Mouse (Mus musculus): ENCODE results near the gene Pafah2. TPM values are rescaled to one million over a fixed set of nuclear protein-coding genes. Genes with fewer than 3 reads are reported as not detected.
"Not testable (repeated sequence)": the region's sequence is repeated elsewhere in the genome, so short reads cannot be mapped to it uniquely, and the experiment has no call there.

Gene Pafah2
- polyA plus RNA-seq, 1 experiment: 8.9 TPM

DNA sequence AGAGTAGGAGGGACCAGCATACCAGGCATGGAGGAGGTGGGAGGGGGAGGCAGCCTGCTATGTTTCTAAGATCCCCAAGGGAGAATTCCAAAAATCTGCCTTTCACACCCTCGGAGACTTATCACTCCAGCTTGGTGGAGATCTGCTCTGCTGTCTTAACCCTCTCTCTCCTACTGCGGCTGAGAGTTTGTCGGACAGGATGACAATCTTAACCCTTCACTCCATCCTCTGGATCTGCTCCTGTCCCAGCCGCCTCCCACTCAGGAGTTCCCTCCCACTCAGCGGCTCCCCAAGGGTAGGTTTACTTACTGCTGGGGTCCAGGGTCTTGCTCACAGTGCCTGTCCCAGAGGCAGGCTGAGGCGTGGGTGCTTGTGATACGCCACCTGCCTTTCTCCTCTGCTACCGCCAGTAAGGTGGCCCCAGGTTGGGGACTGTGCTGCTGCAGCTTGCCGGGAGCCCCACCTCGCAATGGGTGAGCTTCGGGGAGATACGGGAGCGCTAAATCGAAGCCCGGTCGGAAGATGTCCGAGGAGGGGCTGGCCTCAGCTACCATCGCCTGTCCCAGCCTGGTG is 25.4 kb upstream of the Pafah2 start:
- H3K4me1 ChIP-seq (ENCODE audit: control insufficient read depth, insufficient read depth, low read length): 0 out of 2 replicates have a peak, but pooled peaks cover 3% of the 10 kb centered on the region
- H3K4me3 ChIP-seq (ENCODE audit: insufficient read depth, low read length): peak overlapping the region; percentile 93
- TF ChIP-seq POLR2A (IDR thresholded peaks at IDR 0.05; ENCODE audit: extremely low read depth, insufficient read depth, low read length) (peak; percentile 60), CTCF (IDR thresholded peaks at IDR 0.05; ENCODE audit: extremely low read depth, insufficient read depth, low read length) (no peak)
- peak overlapping the region; percentile 73 for H3K27ac ChIP-seq (ENCODE audit: insufficient read depth, low read length)

- TF ChIP-seq CTCF (IDR thresholded peaks at IDR 0.05; ENCODE audit: extremely low read depth, insufficient read depth, low read length) (no peak), POLR2A (IDR thresholded peaks at IDR 0.05; ENCODE audit: extremely low read depth, insufficient read depth, low read length) (no peak)
- Histone ChIP-seq H3K4me3 (ENCODE audit: insufficient read depth, low read length) (peak overlapping the region; percentile 93), H3K27ac (ENCODE audit: insufficient read depth, low read length) (peak overlapping the region; percentile 73), H3K4me1 (ENCODE audit: control insufficient read depth, insufficient read depth, low read length) (0 out of 2 replicates have a peak, but pooled peaks cover 2% of the 10 kb centered on the region)
Observed at GRCm38 (mm10) chr4:134371316-134371855, 24.7 kb upstream of the Pafah2 start.

DNA sequence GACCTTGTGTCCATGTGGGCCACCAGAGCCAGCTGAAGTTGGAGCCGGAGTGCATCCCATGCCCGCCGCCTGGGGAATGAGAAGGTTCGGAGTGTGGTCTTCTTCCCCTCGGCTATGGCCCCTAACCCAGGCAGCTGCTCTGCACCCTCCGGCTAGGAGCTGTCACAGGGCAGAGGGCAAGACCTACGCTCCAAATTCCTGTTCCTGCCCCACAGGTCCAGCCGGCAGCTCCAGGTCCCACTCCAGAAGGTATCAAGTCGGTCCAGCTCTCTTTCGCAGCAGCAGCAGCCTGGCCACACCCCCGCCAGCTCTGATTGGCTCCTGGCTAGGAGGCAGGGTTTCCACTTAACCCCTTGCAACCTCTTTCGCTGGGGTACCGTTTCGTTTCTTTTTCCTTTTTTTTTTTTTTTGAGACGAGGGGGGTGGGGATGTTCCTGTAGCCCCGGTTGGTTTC is 23.8 kb upstream of the Pafah2 start:
- peak overlapping the region; percentile 93 for H3K4me3 ChIP-seq (ENCODE audit: insufficient read depth, low read length)
- H3K27ac ChIP-seq (ENCODE audit: insufficient read depth, low read length): 0 out of 2 replicates have a peak overlapping the region, but pooled peaks have one; percentile 73
- 0 out of 2 replicates have a peak, but pooled peaks cover 2% of the 10 kb centered on the region for H3K4me1 ChIP-seq (ENCODE audit: control insufficient read depth, insufficient read depth, low read length)
- TF ChIP-seq POLR2A (IDR thresholded peaks at IDR 0.05; ENCODE audit: extremely low read depth, insufficient read depth, low read length) (peak; percentile 98), CTCF (IDR thresholded peaks at IDR 0.05; ENCODE audit: extremely low read depth, insufficient read depth, low read length) (no peak)

DNA sequence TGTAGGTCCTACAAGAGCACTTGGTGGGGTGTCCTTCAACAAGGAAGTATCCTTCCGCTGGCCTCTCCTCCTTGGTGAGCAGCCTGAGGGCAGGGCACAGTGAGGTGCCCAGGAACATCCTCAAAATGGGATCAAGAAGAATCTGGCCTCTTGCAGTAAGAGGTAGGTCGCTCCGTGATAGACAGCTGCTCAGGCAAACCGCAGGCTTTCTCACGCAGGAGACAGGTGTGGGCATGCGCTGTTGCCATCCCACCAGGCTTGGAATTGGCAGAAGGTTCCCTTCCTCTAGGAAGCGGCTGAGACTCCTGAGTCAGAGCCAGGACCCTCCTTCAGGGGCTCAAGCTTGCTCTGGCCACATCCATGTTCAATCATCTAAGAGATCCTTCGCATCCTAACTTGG is 22.8 kb upstream of the Pafah2 start:
- H3K27ac ChIP-seq (ENCODE audit: insufficient read depth, low read length): no peak overlapping the region
- H3K4me1 ChIP-seq (ENCODE audit: control insufficient read depth, insufficient read depth, low read length): 0 out of 2 replicates have a peak, but pooled peaks cover 2% of the 10 kb centered on the region
- peak overlapping the region; percentile 93; the same call in 1 of the 2 replicates for H3K4me3 ChIP-seq (ENCODE audit: insufficient read depth, low read length)
- TF ChIP-seq POLR2A (IDR thresholded peaks at IDR 0.05; ENCODE audit: extremely low read depth, insufficient read depth, low read length) (no peak), CTCF (IDR thresholded peaks at IDR 0.05; ENCODE audit: extremely low read depth, insufficient read depth, low read length) (no peak)

DNA sequence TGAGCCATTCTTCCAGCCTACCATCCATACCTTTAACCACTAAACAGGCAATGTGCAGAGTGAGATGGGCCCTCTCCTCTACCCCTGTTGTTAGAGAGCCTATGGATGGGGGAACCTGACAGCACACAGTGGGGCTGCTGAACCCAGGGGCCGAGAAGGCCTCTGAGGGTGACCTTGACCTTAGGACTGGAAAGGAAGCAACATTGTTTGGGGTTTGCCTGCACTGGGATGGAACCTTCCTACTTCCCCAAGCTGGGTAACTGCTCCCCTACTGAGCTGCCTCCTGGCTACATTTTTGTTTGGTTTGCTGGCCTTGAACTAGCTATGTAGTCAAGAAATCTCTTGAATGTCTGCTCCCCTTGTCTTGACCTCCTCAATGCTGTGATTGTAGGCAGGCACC is 21.8 kb upstream of the Pafah2 start:
- no peak for TF ChIP-seq CTCF (IDR thresholded peaks at IDR 0.05; ENCODE audit: extremely low read depth, insufficient read depth, low read length)
- no peak for TF ChIP-seq POLR2A (IDR thresholded peaks at IDR 0.05; ENCODE audit: extremely low read depth, insufficient read depth, low read length)

DNA sequence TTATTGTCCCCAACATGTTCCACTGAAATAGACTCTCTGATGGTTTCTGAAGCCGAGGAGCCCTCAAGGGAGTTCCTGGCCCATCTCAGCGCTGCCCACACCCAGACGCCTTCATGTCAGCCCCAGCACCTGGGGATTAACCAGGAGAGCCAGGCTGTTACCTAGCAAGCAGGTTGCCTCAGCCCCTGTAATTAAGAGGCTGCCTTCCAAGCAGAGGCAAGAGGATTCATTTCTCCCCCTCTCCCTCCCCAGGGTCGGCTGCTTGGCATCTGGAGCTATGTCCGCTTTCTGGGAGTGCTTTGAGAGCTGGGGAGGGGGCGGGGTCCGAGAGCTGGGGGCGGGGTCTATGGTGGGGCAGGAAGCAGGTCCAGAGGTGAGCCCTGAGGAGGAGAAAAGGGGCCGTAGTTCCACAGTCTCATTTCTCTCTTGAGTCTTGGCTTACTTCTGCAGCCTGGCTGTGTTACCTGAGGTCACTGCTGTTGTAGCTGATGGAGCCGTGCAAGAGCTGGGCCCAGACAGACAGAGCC is 18.0 kb upstream of the Pafah2 start:
- H3K4me1 ChIP-seq (ENCODE audit: control insufficient read depth, insufficient read depth, low read length): no peaks in the 10 kb centered on the region
- TF ChIP-seq POLR2A (IDR thresholded peaks at IDR 0.05; ENCODE audit: extremely low read depth, insufficient read depth, low read length): no peak
- no peak for TF ChIP-seq CTCF (IDR thresholded peaks at IDR 0.05; ENCODE audit: extremely low read depth, insufficient read depth, low read length)
- no peak overlapping the region for H3K27ac ChIP-seq (ENCODE audit: insufficient read depth, low read length)
- no peak overlapping the region for H3K4me3 ChIP-seq (ENCODE audit: insufficient read depth, low read length)

More for the DNA sequence above, 21.8 kb upstream of the Pafah2 start:
- Histone ChIP-seq H3K4me1 (ENCODE audit: control insufficient read depth, insufficient read depth, low read length) (no peaks in the 10 kb centered on the region), H3K27ac (ENCODE audit: insufficient read depth, low read length) (no peak overlapping the region), H3K4me3 (ENCODE audit: insufficient read depth, low read length) (no peak overlapping the region)

GRCm38 (mm10) chr4:134379510-134379909 is 16.6 kb upstream of the Pafah2 start:
- Histone ChIP-seq H3K4me3 (ENCODE audit: insufficient read depth, low read length) (no peak overlapping the region), H3K27ac (ENCODE audit: insufficient read depth, low read length) (no peak overlapping the region)
- TF ChIP-seq POLR2A (IDR thresholded peaks at IDR 0.05; ENCODE audit: extremely low read depth, insufficient read depth, low read length) (no peak), CTCF (IDR thresholded peaks at IDR 0.05; ENCODE audit: extremely low read depth, insufficient read depth, low read length) (no peak)

DNA sequence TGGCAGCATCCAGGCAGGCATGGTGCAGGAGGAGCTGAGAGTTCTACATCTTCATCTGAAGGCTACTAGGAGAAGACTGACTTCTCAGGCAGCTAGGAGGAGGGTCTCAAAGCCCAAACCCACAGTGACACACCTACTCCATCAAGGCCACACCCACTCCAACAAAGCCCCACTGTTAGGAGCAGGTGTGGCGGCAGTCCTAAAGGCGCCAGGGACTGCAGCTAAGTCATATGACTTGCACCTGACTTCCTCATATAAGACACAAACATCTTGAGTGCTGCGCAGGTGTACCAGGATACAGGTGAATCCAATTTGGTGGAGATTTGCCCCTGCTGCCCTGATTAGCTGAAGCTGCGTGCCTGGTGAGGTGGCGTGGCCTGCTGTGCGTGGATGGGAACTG is 12.4 kb upstream of the Pafah2 start, which contains the start of gene Extl1:
Gene Extl1, minus strand, starts transcription at position 101 of the 400 bp plus-strand sequence.
- H3K4me3 ChIP-seq (ENCODE audit: insufficient read depth, low read length); H3K4me1 ChIP-seq (ENCODE audit: control insufficient read depth, insufficient read depth, low read length); H3K27ac ChIP-seq (ENCODE audit: insufficient read depth, low read length): not testable (repeated sequence)

More at GRCm38 (mm10) chr4:134379510-134379909, 16.6 kb upstream of the Pafah2 start:
- no peaks in the 10 kb centered on the region for H3K4me1 ChIP-seq (ENCODE audit: control insufficient read depth, insufficient read depth, low read length)

DNA sequence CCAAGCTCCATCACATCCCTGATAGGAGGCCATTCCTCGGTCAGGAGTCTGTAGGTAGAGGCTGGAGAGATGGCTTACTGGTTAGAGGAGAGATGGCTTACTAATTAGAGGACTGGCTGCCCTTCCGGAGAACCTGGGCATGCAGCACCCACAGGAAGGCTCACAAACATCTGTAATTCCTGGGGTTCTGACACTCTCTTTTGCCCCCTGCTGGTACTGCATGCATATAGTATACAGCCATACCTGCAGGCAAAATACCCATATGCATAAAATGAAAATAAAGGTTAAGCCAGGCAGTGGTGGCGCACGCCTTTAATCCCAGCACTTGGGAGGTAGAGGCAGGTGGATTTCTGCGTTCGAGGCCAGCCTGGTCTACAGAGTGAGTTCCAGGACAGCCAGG is 8.9 kb upstream of the Pafah2 start:
- no peaks in the 10 kb centered on the region for H3K4me1 ChIP-seq (ENCODE audit: control insufficient read depth, insufficient read depth, low read length)
- TF ChIP-seq CTCF (IDR thresholded peaks at IDR 0.05; ENCODE audit: extremely low read depth, insufficient read depth, low read length) (no peak), POLR2A (IDR thresholded peaks at IDR 0.05; ENCODE audit: extremely low read depth, insufficient read depth, low read length) (no peak)
- no peak overlapping the region for H3K4me3 ChIP-seq (ENCODE audit: insufficient read depth, low read length)
- H3K27ac ChIP-seq (ENCODE audit: insufficient read depth, low read length): no peak overlapping the region

DNA sequence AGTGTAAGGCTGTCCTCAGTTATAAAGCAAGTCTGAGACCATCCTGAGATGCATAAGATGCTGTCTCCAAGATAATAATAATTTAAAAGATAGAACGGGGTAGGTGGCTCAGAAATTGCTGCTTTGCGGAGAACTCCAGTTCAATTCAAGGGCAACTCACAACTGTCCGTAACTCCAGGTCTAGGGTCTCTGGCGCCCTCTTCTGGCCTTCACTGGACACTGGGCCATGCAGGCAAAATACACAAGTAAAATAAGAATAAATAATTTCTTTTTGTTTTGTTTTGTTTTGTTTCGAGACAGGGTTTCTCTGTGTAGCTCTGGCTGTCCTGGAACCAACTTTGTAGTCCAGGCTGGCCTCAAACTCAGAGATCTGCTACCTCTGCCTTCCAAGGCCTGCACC is 7.7 kb upstream of the Pafah2 start:
- TF ChIP-seq CTCF (IDR thresholded peaks at IDR 0.05; ENCODE audit: extremely low read depth, insufficient read depth, low read length) (peak; percentile 75), POLR2A (IDR thresholded peaks at IDR 0.05; ENCODE audit: extremely low read depth, insufficient read depth, low read length) (no peak)
- Histone ChIP-seq H3K27ac (ENCODE audit: insufficient read depth, low read length) (no peak overlapping the region), H3K4me1 (ENCODE audit: control insufficient read depth, insufficient read depth, low read length) (peaks cover 2% of the 10 kb centered on the region; the same call in 1 of the 2 replicates), H3K4me3 (ENCODE audit: insufficient read depth, low read length) (no peak overlapping the region)
